Mouse (Mus musculus): ENCODE data around the gene Rptor. TPM values are rescaled to one million over a fixed set of nuclear protein-coding genes. Genes with fewer than 3 reads are reported as not detected.

The Rptor gene
- polyA plus RNA-seq, 1 experiment from 2014 or later = 11.3 TPM

DNA sequence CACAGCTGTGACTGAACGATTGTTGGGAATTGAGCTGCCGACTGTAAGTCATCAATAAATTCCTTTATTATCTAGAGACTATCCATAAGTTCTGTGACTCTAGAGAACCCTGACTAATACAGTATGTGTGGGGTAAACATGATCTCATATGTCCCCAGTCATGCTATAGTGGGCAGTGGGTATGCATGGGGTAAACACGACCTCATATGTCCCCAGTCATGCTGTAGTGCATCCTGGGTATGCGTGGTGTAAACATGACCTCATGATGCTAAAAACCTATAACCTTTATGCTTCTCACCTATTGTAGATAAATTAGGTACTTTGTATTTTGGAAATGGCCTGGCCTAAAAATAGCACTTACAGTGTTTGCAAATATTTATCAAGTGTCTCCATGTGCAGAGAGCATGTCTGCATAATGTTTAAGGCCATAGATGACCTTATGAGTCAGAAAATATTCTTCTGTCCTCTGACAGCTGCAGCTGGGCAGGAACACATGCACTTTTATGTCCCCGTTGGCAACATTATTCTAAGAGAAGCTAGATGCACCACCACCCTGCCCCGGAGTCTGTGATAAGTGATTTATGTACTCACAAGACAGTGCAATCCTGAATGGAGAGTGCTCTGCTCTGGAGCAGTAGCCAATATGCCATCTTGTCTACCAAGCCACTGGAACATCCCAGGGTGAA lies 102.8 kb downstream of the Rptor start:
- H3K4me1 ChIP-seq (replicated peaks; ENCODE audit: control insufficient read depth, insufficient read depth, low read length) = peaks cover 15% of the 10 kb centered on the region; the same call in 1 of the 2 replicates
- H3K9ac ChIP-seq (replicated peaks; ENCODE audit: low read depth, low read length) = no peak overlapping the region
- H3K4me2 ChIP-seq (ENCODE audit: low read length) = no peak overlapping the region
- no peaks in the 10 kb centered on the region for H3K27me3 ChIP-seq (replicated peaks; ENCODE audit: control insufficient read depth, insufficient read depth, low read length)
- H3K27ac ChIP-seq (ENCODE audit: low read length) = no peak overlapping the region
- H3K36me3 ChIP-seq (ENCODE audit: control insufficient read depth, insufficient read depth) = no peaks in the 10 kb centered on the region
- no peak for ATAC-seq
- H3K4me3 ChIP-seq (replicated peaks; ENCODE audit: low read length) = no peak overlapping the region
- H3K9me3 ChIP-seq (ENCODE audit: control insufficient read depth, low read length) = no peaks in the 10 kb centered on the region
- WGBS = 96% methylated on average over 4 of the region's 6 CpGs

DNA sequence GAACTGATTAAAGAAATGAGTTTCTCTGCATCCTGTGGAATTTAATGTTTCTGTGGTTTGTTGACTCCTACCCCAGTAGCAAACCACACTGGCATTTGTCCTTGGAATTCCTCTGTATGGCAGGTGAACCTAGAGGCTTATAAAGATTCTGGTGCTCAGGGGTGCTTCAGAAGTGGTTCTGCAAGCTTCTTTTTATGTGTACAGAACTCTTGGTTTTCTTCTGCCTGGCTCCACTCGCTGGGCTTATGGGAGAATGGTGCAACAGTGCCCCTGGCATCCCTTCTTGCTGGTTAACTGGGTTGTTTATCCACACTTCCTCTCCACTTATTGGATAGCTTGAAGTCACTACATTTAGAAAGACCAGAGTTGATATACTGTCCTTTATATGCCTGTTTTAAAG lies 104.6 kb downstream of the Rptor start:
- no peaks in the 10 kb centered on the region for H3K36me3 ChIP-seq (ENCODE audit: control insufficient read depth, insufficient read depth)
- H3K9me3 ChIP-seq (ENCODE audit: control insufficient read depth, low read length) = no peaks in the 10 kb centered on the region
- H3K9ac ChIP-seq (replicated peaks; ENCODE audit: low read depth, low read length) = no peak overlapping the region
- no peaks in the 10 kb centered on the region for H3K27me3 ChIP-seq (replicated peaks; ENCODE audit: control insufficient read depth, insufficient read depth, low read length)
- H3K4me1 ChIP-seq (replicated peaks; ENCODE audit: control insufficient read depth, insufficient read depth, low read length) = peaks cover 18% of the 10 kb centered on the region; the same call in 1 of the 2 replicates
- H3K27ac ChIP-seq (ENCODE audit: low read length) = no peak overlapping the region
- H3K4me2 ChIP-seq (ENCODE audit: low read length) = no peak overlapping the region
- ATAC-seq = no peak
- WGBS = 88% methylated on average over 1 of the region's 1 CpGs
- H3K4me3 ChIP-seq (replicated peaks; ENCODE audit: low read length) = no peak overlapping the region

DNA sequence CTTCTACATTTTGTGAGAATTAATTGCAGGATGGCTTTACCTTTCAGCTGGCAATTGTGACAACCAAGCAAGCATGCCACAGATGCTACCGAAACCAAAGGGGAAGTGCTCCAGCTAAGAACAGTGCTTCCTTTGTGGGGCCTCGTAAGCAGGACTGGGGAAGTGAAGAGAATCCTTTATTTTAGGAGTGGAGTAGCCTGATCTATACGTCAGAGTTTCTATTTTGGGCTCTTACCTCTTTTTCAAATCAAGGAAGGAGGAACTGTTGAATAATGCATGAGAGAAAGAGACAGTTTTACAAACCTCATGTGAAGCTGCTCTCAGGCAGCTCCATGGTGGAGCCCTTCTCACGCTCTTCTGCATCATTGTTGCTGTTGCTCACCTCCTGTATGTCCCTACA lies 106.5 kb downstream of the Rptor start:
- ATAC-seq = peak; percentile 73
- no peak overlapping the region for H3K4me2 ChIP-seq (ENCODE audit: low read length)
- 21% methylated on average over 4 of the region's 4 CpGs for WGBS

DNA sequence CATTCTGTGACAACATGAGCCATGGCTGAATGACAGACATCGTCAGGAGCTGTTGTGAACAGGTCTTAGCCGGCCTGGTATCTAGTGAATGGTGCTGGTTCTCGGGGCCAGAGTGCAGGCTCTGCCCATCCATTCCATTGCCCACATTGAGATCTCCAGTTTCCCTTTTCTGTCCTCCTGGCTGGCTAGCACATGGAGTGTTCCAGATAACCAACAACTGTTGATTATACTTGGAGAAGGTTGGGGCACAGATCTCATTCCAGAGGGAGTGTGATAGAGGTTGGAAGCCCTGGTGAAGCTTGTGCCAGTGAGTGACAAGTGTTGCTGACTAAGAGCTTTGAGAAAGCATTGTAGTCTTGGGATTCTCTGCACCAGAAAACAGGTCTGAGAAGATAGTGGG lies 107.6 kb downstream of the Rptor start:
- H3K27me3 ChIP-seq (replicated peaks; ENCODE audit: control insufficient read depth, insufficient read depth, low read length) = no peaks in the 10 kb centered on the region
- no peak for ATAC-seq
- H3K4me1 ChIP-seq (replicated peaks; ENCODE audit: control insufficient read depth, insufficient read depth, low read length) = peaks cover 18% of the 10 kb centered on the region; the same call in 1 of the 2 replicates
- H3K36me3 ChIP-seq (ENCODE audit: control insufficient read depth, insufficient read depth) = no peaks in the 10 kb centered on the region
- no peaks in the 10 kb centered on the region for H3K9me3 ChIP-seq (ENCODE audit: control insufficient read depth, low read length)
- H3K27ac ChIP-seq (ENCODE audit: low read length) = no peak overlapping the region
- H3K9ac ChIP-seq (replicated peaks; ENCODE audit: low read depth, low read length) = no peak overlapping the region
- no peak overlapping the region for H3K4me2 ChIP-seq (ENCODE audit: low read length)
- H3K4me3 ChIP-seq (replicated peaks; ENCODE audit: low read length) = no peak overlapping the region
- 92% methylated on average over 3 of the region's 3 CpGs for WGBS

More for the DNA sequence above, 106.5 kb downstream of the Rptor start:
- H3K9ac ChIP-seq (replicated peaks; ENCODE audit: low read depth, low read length) = no peak overlapping the region
- H3K9me3 ChIP-seq (ENCODE audit: control insufficient read depth, low read length) = no peaks in the 10 kb centered on the region
- no peak overlapping the region for H3K4me3 ChIP-seq (replicated peaks; ENCODE audit: low read length)
- no peaks in the 10 kb centered on the region for H3K27me3 ChIP-seq (replicated peaks; ENCODE audit: control insufficient read depth, insufficient read depth, low read length)
- peaks cover 18% of the 10 kb centered on the region; the same call in 1 of the 2 replicates for H3K4me1 ChIP-seq (replicated peaks; ENCODE audit: control insufficient read depth, insufficient read depth, low read length)
- peak overlapping the region; percentile 55; the same call in 1 of the 2 replicates for H3K27ac ChIP-seq (ENCODE audit: low read length)
- no peaks in the 10 kb centered on the region for H3K36me3 ChIP-seq (ENCODE audit: control insufficient read depth, insufficient read depth)

DNA sequence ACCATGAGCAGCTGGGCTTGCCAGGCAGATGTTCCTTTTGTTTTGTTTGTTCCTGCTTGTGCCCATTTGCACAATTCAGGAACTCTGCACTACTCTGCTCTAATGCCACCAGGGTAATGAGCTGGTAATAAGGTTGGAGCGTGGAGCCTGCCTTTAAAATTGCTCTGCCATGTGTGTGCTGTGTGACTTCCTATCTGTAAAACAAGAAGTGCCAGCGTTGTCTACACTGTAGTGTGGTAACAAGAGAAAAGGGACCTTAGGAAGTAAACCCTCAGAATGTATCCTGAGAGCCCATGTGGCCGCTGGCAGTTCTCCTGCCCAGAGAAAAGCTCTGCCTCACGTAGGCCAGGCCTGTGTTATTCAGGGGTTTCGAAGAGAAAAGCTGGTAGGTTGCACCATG lies 108.1 kb downstream of the Rptor start:
- no peak for ATAC-seq
- Histone ChIP-seq H3K36me3 (ENCODE audit: control insufficient read depth, insufficient read depth) (no peaks in the 10 kb centered on the region), H3K27me3 (replicated peaks; ENCODE audit: control insufficient read depth, insufficient read depth, low read length) (no peaks in the 10 kb centered on the region), H3K27ac (ENCODE audit: low read length) (no peak overlapping the region), H3K9me3 (ENCODE audit: control insufficient read depth, low read length) (no peaks in the 10 kb centered on the region), H3K4me2 (ENCODE audit: low read length) (no peak overlapping the region), H3K9ac (replicated peaks; ENCODE audit: low read depth, low read length) (no peak overlapping the region), H3K4me1 (replicated peaks; ENCODE audit: control insufficient read depth, insufficient read depth, low read length) (peaks cover 18% of the 10 kb centered on the region; the same call in 1 of the 2 replicates), H3K4me3 (replicated peaks; ENCODE audit: low read length) (no peak overlapping the region)
- WGBS = 82% methylated on average over 5 of the region's 5 CpGs

DNA sequence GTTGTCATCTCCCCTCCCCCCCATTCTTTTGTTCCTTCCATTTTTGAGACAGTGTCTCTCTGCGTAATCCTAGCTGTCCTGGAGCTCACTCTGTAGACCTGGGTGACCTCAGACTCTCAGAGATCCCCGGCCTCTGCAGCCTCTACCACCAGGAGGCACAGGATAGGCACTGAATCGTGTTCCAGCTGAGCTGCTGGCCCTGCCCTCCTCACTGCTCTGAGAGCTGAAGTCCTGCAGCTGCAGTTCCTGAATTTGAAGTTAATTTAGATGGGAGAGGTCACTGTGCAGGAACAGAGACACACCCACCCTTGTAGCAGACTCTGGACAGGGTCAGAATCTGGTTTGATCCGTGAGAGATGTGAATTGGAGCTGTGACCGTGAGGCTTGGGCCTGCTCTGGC lies 112.7 kb downstream of the Rptor start:
- Histone ChIP-seq H3K4me1 (replicated peaks; ENCODE audit: control insufficient read depth, insufficient read depth, low read length) (peaks cover 9% of the 10 kb centered on the region), H3K9ac (replicated peaks; ENCODE audit: low read depth, low read length) (no peak overlapping the region), H3K4me3 (replicated peaks; ENCODE audit: low read length) (no peak overlapping the region), H3K27ac (ENCODE audit: low read length) (no peak overlapping the region), H3K9me3 (ENCODE audit: control insufficient read depth, low read length) (no peaks in the 10 kb centered on the region), H3K4me2 (ENCODE audit: low read length) (no peak overlapping the region), H3K36me3 (ENCODE audit: control insufficient read depth, insufficient read depth) (no peaks in the 10 kb centered on the region), H3K27me3 (replicated peaks; ENCODE audit: control insufficient read depth, insufficient read depth, low read length) (no peaks in the 10 kb centered on the region)
- ATAC-seq = no peak
- WGBS = 63% methylated on average over 5 of the region's 5 CpGs

DNA sequence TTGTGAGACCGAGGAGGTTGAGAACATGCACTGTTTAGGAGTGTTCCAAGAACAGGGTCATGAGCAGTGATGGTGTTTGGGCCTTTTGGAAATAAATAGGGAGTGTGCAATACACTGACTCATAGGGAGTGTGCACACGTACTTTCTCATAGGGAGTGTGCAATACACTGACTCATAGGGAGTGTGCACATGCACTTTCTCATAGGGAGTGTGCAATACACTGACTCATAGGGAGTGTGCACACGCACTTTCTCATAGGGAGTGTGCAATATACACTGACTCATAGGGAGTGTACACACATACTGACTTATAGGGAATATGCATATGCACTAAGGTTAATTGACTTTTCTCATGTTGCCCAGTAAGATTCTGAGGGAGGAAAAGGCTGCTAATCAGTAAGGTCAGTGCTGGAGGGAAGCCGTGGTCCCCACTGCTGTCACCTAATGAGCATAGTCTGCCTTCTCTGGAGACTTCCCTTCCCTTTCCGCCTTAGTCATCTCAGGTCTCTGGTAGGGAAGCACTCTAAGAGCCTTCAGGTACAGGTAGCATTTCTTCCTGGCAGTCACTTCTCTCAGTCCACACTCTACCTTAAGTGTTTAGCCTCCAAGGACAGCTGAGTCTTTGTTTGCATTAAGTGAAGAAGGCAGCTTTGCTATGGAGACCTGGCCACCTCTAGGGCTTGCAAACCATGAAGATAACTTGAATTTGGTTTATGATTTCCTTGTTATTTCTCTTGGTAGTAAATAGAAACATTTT lies 113.3 kb downstream of the Rptor start:
- no peak overlapping the region for H3K27ac ChIP-seq (ENCODE audit: low read length)
- no peak overlapping the region for H3K4me2 ChIP-seq (ENCODE audit: low read length)
- no peak overlapping the region for H3K4me3 ChIP-seq (replicated peaks; ENCODE audit: low read length)
- no peaks in the 10 kb centered on the region for H3K27me3 ChIP-seq (replicated peaks; ENCODE audit: control insufficient read depth, insufficient read depth, low read length)
- H3K36me3 ChIP-seq (ENCODE audit: control insufficient read depth, insufficient read depth) = no peaks in the 10 kb centered on the region
- no peak overlapping the region for H3K9ac ChIP-seq (replicated peaks; ENCODE audit: low read depth, low read length)
- 92% methylated on average over 5 of the region's 5 CpGs for WGBS
- ATAC-seq = no peak
- H3K4me1 ChIP-seq (replicated peaks; ENCODE audit: control insufficient read depth, insufficient read depth, low read length) = peaks cover 6% of the 10 kb centered on the region; the same call in 1 of the 2 replicates
- H3K9me3 ChIP-seq (ENCODE audit: control insufficient read depth, low read length) = no peaks in the 10 kb centered on the region

DNA sequence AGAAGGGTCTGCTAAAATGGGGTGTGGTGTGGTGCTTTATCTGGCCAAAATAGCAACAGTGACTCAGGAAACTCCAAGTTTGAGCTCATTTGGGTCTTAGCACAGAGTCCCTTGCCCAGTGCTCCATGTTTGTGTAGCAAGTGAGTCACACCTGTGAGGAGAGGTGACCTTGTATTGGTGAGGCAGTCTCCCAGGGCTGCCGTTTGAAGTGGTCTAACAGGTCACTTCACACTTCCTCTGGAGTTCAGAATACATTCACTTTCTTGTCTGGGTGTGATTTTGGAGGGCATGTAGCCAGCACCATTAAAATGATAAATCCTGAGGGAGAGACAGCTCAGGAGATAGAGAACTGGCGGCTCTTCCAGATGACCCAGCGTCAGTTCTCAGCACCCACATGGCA lies 115.4 kb downstream of the Rptor start:
- no peak overlapping the region for H3K9ac ChIP-seq (replicated peaks; ENCODE audit: low read depth, low read length)
- no peaks in the 10 kb centered on the region for H3K36me3 ChIP-seq (ENCODE audit: control insufficient read depth, insufficient read depth)
- no peak for ATAC-seq
- H3K27ac ChIP-seq (ENCODE audit: low read length) = no peak overlapping the region
- H3K4me3 ChIP-seq (replicated peaks; ENCODE audit: low read length) = no peak overlapping the region
- H3K9me3 ChIP-seq (ENCODE audit: control insufficient read depth, low read length) = no peaks in the 10 kb centered on the region
- H3K4me2 ChIP-seq (ENCODE audit: low read length) = no peak overlapping the region
- WGBS = 98% methylated on average over 3 of the region's 3 CpGs
- H3K4me1 ChIP-seq (replicated peaks; ENCODE audit: control insufficient read depth, insufficient read depth, low read length) = peaks cover 9% of the 10 kb centered on the region; the same call in 1 of the 2 replicates
- no peaks in the 10 kb centered on the region for H3K27me3 ChIP-seq (replicated peaks; ENCODE audit: control insufficient read depth, insufficient read depth, low read length)

DNA sequence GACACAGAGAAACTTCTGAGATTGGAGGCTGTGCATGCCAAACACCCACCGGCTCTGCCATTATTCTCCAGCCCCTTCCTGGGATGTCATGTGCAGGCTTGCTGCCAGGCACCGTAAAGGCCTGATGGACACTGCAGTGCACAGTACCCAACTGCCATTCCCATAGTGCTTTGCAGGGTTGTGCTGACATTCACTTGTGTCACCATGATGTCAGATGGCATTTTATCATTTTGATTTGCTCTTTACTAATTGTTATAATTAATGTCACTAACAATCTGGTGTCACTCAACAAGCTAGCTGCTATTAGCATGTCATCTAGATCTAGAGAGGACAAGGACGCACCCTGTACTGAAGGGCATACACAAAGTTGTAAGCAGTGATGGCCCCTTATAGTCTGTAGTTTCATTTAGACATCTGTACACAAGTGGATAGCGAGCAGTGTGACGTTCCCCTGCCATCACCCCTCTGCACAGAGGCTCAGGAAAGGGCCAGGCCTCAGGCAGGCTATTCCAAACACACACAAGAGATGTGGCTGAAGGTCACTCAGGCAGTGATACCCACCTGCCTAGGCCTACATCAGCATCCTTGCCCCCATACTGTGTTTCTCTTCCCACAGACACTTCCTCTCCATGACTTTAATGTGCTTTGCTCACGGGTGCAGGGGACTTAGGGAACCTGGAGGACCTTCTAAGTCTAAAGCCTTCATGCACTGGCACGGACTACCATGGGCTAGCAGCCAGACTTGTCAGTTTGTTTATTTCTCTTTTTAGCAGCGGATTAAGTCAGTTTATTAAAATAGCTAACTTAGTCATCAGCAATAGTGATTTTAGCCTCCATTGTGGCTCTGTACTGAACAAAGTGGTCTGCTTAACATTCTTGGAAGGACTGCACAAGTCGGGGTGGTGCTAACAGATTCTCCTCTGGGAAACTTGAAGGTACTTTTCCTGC lies 117.7 kb downstream of the Rptor start:
- 67% methylated on average over 9 of the region's 9 CpGs for WGBS
- Histone ChIP-seq H3K9me3 (ENCODE audit: control insufficient read depth, low read length) (no peaks in the 10 kb centered on the region), H3K4me2 (ENCODE audit: low read length) (no peak overlapping the region), H3K9ac (replicated peaks; ENCODE audit: low read depth, low read length) (no peak overlapping the region), H3K27ac (ENCODE audit: low read length) (no peak overlapping the region), H3K4me3 (replicated peaks; ENCODE audit: low read length) (no peak overlapping the region), H3K4me1 (replicated peaks; ENCODE audit: control insufficient read depth, insufficient read depth, low read length) (peaks cover 9% of the 10 kb centered on the region; the same call in 1 of the 2 replicates), H3K36me3 (ENCODE audit: control insufficient read depth, insufficient read depth) (no peaks in the 10 kb centered on the region), H3K27me3 (replicated peaks; ENCODE audit: control insufficient read depth, insufficient read depth, low read length) (no peaks in the 10 kb centered on the region)
- no peak for ATAC-seq
